ENCODE assay signal across 22 mouse cellular contexts in the genomic region with DNA sequence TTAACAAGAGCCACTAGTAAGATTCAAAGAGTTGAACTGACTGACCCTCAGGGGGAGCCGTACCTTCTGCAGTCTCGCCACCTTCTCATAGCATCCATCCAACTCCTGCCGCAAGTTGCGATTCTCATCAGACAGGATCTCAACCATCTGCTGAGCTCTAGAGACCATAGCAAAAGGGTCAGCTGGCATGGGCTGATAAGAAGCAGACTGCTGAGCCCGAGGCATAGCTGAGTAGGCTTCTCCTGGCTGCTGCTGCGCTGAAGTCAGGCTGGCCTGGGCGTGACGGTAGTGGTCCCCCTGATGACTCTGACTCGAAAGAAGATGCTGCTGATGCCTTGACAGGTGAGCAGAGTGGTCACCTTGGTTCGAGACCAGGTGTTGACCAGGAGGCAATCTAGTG. TPM values are rescaled to one million over a fixed set of nuclear protein-coding genes. Genes with fewer than 3 reads are reported as not detected.
DNase-seq lines count a peak whose midpoint lies in the region; ATAC-seq and TF ChIP-seq lines count a peak whose summit lies in the region.
"Had no signal": no experiment of that assay in that cellular context is flagged by ENCODE, and none has a peak within 500 bp of the region (broad histone marks: within the 10 kb centered on the region; RNA-seq: fewer than 3 reads in every experiment).

No protein-coding gene starts in this region.

- ATAC-seq in erythroblast, adult 5-6 weeks (replicated peaks; ENCODE audit: low FRiP score, poor library complexity, severe bottlenecking), result no peak
- peak; percentile 76 for ATAC-seq in stomach, embryonic 15.5 days (ENCODE audit: insufficient read depth, low FRiP score, low read depth)
- no peak for ATAC-seq in stomach, postnatal 0 days (ENCODE audit: low FRiP score, low TSS enrichment)
- peak; percentile 98 for ATAC-seq in liver, embryonic 14.5 days (ENCODE audit: insufficient read depth)
- no peak for ATAC-seq in activated CD4-positive, CD25-positive, alpha-beta regulatory T cell, adult 4 months
- ATAC-seq: CD4-positive, CD25-positive, alpha-beta regulatory T cell, adult 4 months; inflammation-experienced regulatory T-cells, adult 6 months; midbrain, embryonic 16.5 days had no signal

- H3K27me3 ChIP-seq in erythroblast, embryonic 14.5 days (ENCODE audit: control insufficient read depth), result no peaks in the 10 kb centered on the region
- H3K27me3 ChIP-seq in stomach, embryonic 15.5 days (replicated peaks), result no peaks in the 10 kb centered on the region
- no peaks in the 10 kb centered on the region for H3K27me3 ChIP-seq in stomach, postnatal 0 days (ENCODE audit: control insufficient read depth, insufficient read depth, low read length)
- H3K27me3 ChIP-seq in liver, embryonic 14.5 days (ENCODE audit: control insufficient read depth, insufficient read depth, low read length), result no peaks in the 10 kb centered on the region
- H3K27me3 ChIP-seq: neural tube, embryonic 13.5 days had no signal

- TF ChIP-seq CTCF in stomach, postnatal 0 days (IDR thresholded peaks at IDR 0.05; ENCODE audit: low read depth), result no peak
- no peak for TF ChIP-seq CTCF in liver, embryonic 14.5 days (IDR thresholded peaks at IDR 0.05; ENCODE audit: low read depth)

- peaks cover 29% of the 10 kb centered on the region for H3K4me1 ChIP-seq in erythroblast, embryonic 14.5 days (ENCODE audit: control insufficient read depth)
- no peaks in the 10 kb centered on the region for H3K4me1 ChIP-seq in stomach, embryonic 15.5 days
- no peaks in the 10 kb centered on the region for H3K4me1 ChIP-seq in stomach, postnatal 0 days (replicated peaks; ENCODE audit: control insufficient read depth, insufficient read depth)
- peaks cover 0 to 17% of the 10 kb centered on the region in 2 experiments; a peak in 3 of 4 replicates for H3K4me1 ChIP-seq in liver, embryonic 14.5 days (replicated peaks; ENCODE audit: control insufficient read depth in 2 of 2, insufficient read depth in 2 of 2, low read length in 1 of 2)
- H3K4me1 ChIP-seq: midbrain, embryonic 10.5 days had no signal

- H3K36me3 ChIP-seq in erythroblast, embryonic 14.5 days (ENCODE audit: control insufficient read depth), result peaks cover 7% of the 10 kb centered on the region
- no peaks in the 10 kb centered on the region for H3K36me3 ChIP-seq in stomach, embryonic 15.5 days
- H3K36me3 ChIP-seq in stomach, postnatal 0 days (ENCODE audit: control insufficient read depth, insufficient read depth, low read length), result no peaks in the 10 kb centered on the region
- H3K36me3 ChIP-seq in liver, embryonic 14.5 days (replicated peaks; ENCODE audit: control insufficient read depth, insufficient read depth, low read depth), result no peaks in the 10 kb centered on the region
- H3K36me3 ChIP-seq: forebrain, embryonic 12.5 days; neural tube, embryonic 13.5 days had no signal

- H3K27ac ChIP-seq in stomach, embryonic 15.5 days, result no peak overlapping the region
- H3K27ac ChIP-seq in stomach, postnatal 0 days (replicated peaks), result no peak overlapping the region
- no peak overlapping the region for H3K27ac ChIP-seq in liver, embryonic 14.5 days
- H3K27ac ChIP-seq: forebrain, embryonic 12.5 days; hindbrain, embryonic 14.5 days; midbrain, embryonic 10.5 days; neural tube, embryonic 13.5 days had no signal

- peak overlapping the region; percentile 24 for H3K4me3 ChIP-seq in erythroblast, embryonic 14.5 days (replicated peaks)
- H3K4me3 ChIP-seq in stomach, embryonic 15.5 days (replicated peaks), result no peak overlapping the region
- H3K4me3 ChIP-seq in stomach, postnatal 0 days (ENCODE audit: low read depth, low read length), result no peak overlapping the region
- H3K4me3 ChIP-seq in liver, embryonic 14.5 days (ENCODE audit: insufficient read depth in 1 of 2, low read depth in 2 of 2, low read length in 2 of 2), result no peak overlapping the region
- H3K4me3 ChIP-seq: forebrain, embryonic 12.5 days; midbrain, embryonic 10.5 days; myocyte; neural tube, embryonic 13.5 days had no signal

- no peak for TF ChIP-seq EP300 in stomach, postnatal 0 days (optimal IDR thresholded peaks at IDR 0.05)
- peak; percentile 66 for TF ChIP-seq EP300 in liver, embryonic 14.5 days (IDR thresholded peaks at IDR 0.05; ENCODE audit: low read depth)

- WGBS in stomach, embryonic 15.5 days, result 82% methylated on average over 10 of the region's 10 CpGs
- WGBS in stomach, postnatal 0 days, result 87% methylated on average over 10 of the region's 10 CpGs
- WGBS in liver, embryonic 14.5 days (ENCODE audit: insufficient replicate concordance), result 30% methylated on average over 10 of the region's 10 CpGs

- H3K9me3 ChIP-seq in erythroblast, embryonic 14.5 days (ENCODE audit: control insufficient read depth, low read length), result no peaks in the 10 kb centered on the region
- H3K9me3 ChIP-seq in stomach, embryonic 15.5 days, result no peaks in the 10 kb centered on the region
- H3K9me3 ChIP-seq in stomach, postnatal 0 days (ENCODE audit: control insufficient read depth, low read length), result no peaks in the 10 kb centered on the region
- no peaks in the 10 kb centered on the region for H3K9me3 ChIP-seq in liver, embryonic 14.5 days (ENCODE audit: control insufficient read depth, low read length)
- H3K9me3 ChIP-seq: forebrain, embryonic 12.5 days; midbrain, embryonic 10.5 days; neural tube, embryonic 13.5 days had no signal

- DNase-seq in stomach, postnatal 0 days (ENCODE audit: low spot score), result no peak
- DNase-seq in liver, embryonic 14.5 days (ENCODE audit: low read depth in 3 of 3, low spot score in 3 of 3), result peak; percentile 38 to 50 (median 39)
- DNase-seq in right cerebral cortex, postnatal 36 days (ENCODE audit: low spot score in 2 of 2), result no peak
- DNase-seq: adrenal gland, adult 2 months; cerebellum, adult 9-10 months; kidney, adult 8-10 months; kidney, postnatal 10 days; lung, adult 18-20 months; lung, postnatal 10 days; thymus, adult 2 months had no signal

- H3K9ac ChIP-seq in stomach, embryonic 15.5 days, result no peak overlapping the region
- no peak overlapping the region for H3K9ac ChIP-seq in stomach, postnatal 0 days (ENCODE audit: low read length)
- H3K9ac ChIP-seq in liver, embryonic 14.5 days (replicated peaks), result no peak overlapping the region
- H3K9ac ChIP-seq: forebrain, embryonic 12.5 days; hindbrain, embryonic 14.5 days; neural tube, embryonic 13.5 days had no signal

- H3K4me2 ChIP-seq in stomach, embryonic 15.5 days, result no peak overlapping the region
- no peak overlapping the region for H3K4me2 ChIP-seq in stomach, postnatal 0 days (replicated peaks; ENCODE audit: low read depth)
- no peak overlapping the region for H3K4me2 ChIP-seq in liver, embryonic 14.5 days (ENCODE audit: low read depth)
- H3K4me2 ChIP-seq: forebrain, embryonic 12.5 days; hindbrain, embryonic 14.5 days; neural tube, embryonic 13.5 days had no signal

RNA-seq across cellular contexts. Expression of a gene that starts 25.0 kb away (rescaled TPM):
- 0.12 and 0.19 TPM in 2 replicates for polyA plus RNA-seq in erythroblast, embryonic 14.5 days (2012)
- total RNA-seq in erythroblast, adult 5-6 weeks (2015; ENCODE audit: low replicate concordance), result 1.0 and 1.5 TPM in 2 replicates
- total RNA-seq in erythroblast, adult 5-6 weeks (2017; ENCODE audit: low replicate concordance), result 0.17 and 0.98 TPM in 2 replicates
- 14.1 and 17.4 TPM in 2 replicates for polyA plus RNA-seq in stomach, embryonic 15.5 days (2015; fragmentation: Nextera tagmentation; extraction: Ambion mirVana)
- 2.3 and 2.6 TPM in 2 replicates for polyA plus RNA-seq in stomach, postnatal 0 days (2015; fragmentation: Nextera tagmentation; extraction: Ambion mirVana)
- polyA plus RNA-seq in liver, embryonic 14.5 days (2012; rRNA removed), result 4.2 TPM in 2 replicates
- polyA plus RNA-seq in liver, embryonic 14.5 days (2014; fragmentation: Nextera tagmentation; extraction: Ambion mirVana), result 4.3 and 5.7 TPM in 2 replicates
- under 1 TPM in 1 of 2 experiments, not detected in 1; 0.14 TPM for polyA plus RNA-seq in activated CD4-positive, CD25-positive, alpha-beta regulatory T cell, adult 4 months (2017; shearing (Covaris generic))

Comparison
In these comparisons a context has a peak if more than half of its experiments do, and no peak if none do; other contexts are left out.
1. ATAC-seq: peak in stomach, embryonic 15.5 days (single experiment) and liver, embryonic 14.5 days (single experiment); none in erythroblast, adult 5-6 weeks (single experiment), stomach, postnatal 0 days (single experiment) and activated CD4-positive, CD25-positive, alpha-beta regulatory T cell, adult 4 months (single experiment).
2. DNase-seq: peak in liver, embryonic 14.5 days (3 of 3); none in stomach, postnatal 0 days (single experiment) and right cerebral cortex, postnatal 36 days (0 of 2).